Mouse (Mus musculus) layer of hippocampus, postnatal 25 days (tissue): Measurements from ENCODE around the gene Apln. TPM values are rescaled to one million over a fixed set of nuclear protein-coding genes. Genes with fewer than 3 reads are reported as not detected.

Source experiments
- DNase-seq, 2 experiments: peaks; one replicate each; pipeline ENCODE4 v3.0.0; 2022; ENCODE audit warnings: mixed read lengths in 2 of 2, low spot score in 1 of 2; ENCODE audit errors: extremely low spot score in 1 of 2
- total RNA-seq, 2 experiments: library from RNA; stranded (reverse); gene quantifications; 2 replicates each; pipeline ENCODE4 v1.2.3; 2021

Apln gene
- total RNA-seq, 2 experiments from 2014 or later, result 9.6 to 16.7 TPM

DNA sequence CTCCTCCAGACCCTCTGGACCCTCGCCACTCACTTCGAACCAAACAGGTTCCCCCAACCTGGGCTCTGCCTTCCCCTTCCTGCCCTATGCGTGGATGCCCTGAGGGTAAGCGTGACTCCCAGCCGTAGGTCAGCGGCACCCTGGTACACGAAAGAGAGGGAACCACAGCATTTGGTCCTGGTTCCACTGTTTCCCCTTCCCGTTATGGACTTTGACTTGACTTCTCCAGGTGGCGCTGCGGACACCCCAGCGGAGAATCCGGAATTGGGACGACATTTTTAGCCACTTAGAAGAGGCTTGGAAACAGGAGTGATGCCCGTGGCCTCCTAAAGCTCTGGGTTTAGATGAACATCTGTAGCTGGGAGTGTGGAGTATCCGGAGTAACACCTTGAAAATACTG is 15.3 kb downstream of the Apln start:
- DNase-seq, result no peak

DNA sequence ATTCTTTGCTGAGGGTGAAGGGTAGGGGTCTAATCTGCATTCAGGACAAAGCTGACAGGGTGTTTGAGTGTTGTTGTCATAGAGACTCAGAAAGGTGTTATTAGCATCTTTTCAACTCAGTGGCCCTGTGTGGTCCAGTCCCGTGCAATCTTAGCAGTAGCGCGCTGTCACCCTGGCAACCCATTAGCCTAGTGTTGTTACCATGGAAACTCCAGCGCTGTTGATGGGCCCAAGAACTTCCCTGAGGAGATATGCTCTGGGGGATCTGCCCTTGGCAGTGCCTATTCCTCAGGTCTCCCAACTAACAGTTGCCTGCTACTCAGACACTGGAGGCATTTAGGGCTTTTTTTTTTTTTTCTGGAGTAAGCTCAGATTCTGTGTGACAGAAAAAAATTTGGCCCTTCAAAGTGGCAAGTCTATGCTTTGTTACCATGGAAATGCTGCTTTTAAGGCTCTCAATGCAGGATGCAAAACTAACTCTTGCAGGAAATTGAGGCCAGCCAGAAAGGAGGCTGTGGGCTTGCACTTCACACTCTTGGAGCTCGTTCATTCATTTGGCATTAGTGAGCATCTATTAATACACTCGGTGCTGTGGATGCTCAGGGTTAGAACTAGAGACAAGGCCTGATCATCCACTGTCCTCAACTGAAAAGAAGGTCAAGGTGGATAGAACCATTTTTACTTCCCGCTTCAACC is 17.6 kb downstream of the Apln start:
- peak in 1 of 2 experiments; percentile 39 for DNase-seq

DNA sequence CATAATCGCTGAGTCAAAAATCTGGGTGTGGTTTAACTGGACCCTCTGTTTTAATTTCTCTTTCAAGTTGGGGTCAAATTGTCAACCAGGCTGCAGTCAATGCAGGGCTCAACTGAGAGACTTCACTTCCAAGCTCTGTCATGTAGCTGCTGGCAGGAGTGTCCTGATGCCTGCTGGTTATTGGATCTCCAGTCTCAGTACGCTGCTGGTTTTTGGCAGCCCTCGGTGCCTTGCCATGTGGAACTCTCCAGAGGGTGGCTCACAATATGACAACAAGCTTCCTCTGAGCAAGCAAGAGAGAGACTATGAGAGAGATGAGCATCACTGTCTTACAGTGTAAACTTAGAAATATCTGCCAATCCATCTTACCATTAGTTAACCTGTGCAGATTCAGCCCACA is 23.0 kb downstream of the Apln start:
- no peak for DNase-seq

DNA sequence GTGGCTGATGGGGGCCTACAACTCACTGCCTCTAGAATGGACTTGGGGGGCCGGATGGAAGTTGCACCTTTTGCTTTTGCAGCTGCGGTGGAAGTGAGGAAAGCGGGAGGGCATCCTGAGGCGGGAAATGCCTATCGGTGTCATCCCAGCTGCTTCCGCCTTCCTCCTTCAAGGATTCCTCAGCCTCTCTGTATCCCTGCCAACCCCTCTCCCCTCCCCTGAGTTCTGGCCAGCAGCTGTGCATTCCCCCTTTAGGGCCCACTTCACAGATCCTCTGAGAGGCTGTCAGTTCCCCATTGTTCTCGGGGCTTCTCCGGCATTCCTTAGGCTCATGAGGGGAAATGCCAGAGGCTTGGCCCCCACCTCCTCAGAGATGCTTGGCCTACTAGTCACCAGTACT is 28.6 kb downstream of the Apln start:
- DNase-seq, result no peak

DNA sequence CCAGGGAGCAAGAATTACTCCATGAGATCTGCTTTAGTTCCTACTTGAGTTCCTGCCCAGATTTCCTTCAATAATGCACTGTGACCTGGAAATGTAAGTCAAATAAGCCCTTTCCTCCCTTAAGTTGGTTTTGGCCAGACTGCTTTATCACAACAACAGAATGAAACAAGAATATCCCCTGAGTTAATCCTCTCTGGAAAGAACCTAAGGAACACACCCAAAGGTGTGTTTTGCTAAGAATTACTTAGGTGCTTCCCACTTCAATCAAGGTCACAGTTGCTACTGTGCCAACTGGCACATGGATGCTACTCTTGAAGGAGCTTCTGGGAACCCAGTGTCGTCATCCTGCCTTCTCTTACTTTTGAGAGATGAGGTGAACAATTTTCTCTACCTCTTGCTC is 29.9 kb downstream of the Apln start:
- no peak for DNase-seq

DNA sequence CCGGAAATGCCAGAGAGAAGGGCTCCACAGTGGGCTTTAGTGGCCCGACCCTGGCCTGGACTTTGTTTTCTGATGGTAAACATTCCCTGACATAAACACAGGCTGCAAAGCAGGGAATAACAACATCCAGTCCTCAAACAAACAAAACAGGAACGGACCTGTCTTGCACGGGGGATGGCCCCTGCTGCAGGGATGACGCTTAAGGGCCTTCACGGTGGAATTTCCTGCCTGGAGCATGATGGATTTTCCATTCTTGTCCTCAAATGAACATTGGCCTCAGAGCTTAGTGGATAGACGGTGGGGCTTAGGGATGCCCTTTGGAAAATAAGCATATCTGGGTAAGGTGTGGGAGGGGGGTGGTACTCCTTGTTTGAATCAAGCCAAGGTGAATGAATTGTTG is 33.5 kb downstream of the Apln start:
- no peak for DNase-seq

DNA sequence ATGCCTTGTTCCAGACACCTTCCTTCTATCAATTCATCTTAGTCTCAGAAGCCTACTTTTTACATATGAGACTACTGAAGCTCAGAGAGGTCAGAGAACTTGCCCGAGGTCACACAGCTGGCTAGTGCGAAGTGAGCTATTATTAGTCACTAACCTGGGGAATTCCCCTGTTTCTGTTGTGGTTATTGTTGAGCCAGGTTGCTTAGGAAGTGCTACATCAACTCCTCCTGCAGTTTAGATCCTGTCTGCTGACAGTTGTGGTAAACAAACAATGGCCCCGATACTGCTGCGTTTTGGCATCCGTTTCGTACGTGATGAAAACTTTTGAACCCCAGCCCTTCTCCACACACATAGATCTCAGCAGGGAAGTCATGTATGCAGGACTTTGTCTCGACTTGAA is 36.2 kb downstream of the Apln start:
- DNase-seq, result no peak

DNA sequence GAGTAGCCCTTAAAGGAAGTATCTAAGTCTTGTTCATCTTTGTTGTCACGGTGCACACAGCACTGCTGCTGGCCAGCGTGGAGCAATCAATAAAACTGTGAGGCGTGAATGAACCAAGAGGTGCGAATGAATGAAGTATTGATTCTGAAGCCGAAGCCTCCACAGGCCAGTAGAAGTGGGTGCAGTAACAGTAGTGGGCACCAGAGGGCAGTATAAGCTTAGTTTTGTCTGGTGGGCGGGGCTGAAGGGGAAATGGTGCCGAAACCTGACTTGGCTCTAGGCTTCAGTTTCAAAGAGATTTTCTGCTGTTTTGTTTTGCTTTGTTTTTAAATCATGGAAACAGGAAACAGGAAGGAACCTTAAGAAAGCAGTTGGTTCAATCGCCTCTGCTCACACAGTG is 42.0 kb downstream of the Apln start:
- DNase-seq, result peak; percentile 60 to 91

DNA sequence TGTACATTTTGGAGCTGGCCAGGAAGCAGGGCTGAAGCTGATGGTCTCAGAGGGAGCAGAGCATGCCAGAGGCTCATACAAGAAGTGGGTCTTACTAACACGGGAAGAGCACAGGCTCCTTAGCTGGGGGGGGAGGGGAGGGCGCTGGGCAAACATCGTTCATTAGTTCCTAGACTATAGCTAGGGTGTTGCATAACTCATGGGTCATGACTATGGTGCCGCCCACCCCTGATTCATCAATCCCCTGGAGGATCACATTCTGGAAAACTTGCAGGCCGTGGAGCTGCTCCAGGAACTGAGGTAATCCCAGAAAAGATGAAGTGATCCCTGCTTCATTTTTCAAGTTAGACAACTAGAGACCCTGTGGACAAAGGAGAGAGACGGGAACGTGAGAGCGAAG is 46.6 kb downstream of the Apln start:
- no peak for DNase-seq

DNA sequence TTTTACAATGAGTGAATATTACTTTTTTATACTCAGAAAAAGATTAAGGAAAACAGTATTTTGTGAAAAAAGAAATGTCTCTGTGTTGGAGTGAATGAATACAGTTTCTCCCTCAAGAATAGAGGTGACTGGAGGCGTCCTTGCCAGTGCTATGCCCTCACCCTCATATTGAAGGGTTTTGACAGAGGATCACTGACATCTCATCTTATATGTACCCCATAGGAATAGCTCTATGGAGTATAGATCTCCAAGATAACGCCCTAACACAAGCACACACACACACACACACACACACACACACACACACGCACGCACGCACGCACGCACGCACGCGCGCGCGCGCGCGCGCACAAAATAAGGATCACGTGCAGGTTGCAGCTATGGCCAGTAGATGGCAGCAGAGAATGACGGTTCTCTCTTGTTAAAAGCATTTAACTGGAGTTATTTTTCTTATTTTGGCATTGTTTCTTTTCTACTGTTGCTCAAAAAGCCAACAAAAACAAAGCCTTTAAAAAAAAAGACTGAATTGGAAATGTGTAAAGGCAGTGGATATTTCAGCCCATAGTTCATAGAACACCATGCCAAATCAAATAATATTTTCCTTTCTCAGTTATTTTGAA is 49.5 kb downstream of the Apln start:
- peak in 1 of 2 experiments; percentile 55 for DNase-seq

DNA sequence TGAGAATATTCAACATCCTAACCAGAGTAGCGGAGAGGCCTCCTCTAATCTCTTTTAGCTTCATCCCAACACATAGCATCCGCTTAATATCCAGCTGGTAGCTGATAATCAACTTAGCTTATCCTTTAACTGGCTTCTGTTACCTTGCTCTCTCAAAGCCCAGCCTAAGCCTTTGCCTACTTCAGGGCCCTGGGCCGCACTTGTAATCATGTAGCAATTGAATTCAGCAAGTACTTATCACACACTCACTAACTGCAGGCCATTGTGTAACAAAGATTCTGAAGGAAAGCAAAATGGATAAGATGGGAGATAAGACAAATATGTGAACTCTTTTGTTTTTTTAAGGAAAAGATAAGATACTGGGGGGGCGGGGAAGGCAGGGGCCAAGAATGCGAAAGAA is 57.6 kb downstream of the Apln start:
- no peak for DNase-seq

DNA sequence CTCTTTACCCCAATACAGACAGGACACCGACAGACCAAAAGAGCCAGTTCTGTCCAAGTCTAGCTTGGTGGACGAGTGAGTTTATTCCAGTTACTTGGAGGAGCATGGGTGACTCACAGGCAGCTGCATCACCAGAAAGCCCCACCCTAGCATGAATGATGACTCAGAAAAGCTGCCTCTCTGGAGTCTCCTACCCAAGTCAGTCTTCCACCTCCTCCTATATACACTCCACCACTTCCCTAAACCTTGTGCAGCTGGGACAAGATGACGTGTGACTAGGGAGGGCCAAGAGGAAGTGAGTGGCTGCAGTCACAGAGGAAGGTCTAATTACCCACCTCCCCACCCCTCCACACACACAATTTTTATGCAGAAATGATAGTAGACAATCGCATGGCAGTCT is 58.1 kb downstream of the Apln start:
- DNase-seq, result no peak

Other genes with a start within 250 kb of the Apln start
- gene Smarca1, start 141.9 kb downstream of the Apln start, total RNA-seq, result 10 to 100 TPM; 33.9 to 37.8 TPM
- gene Ocrl, start 122.5 kb downstream of the Apln start, total RNA-seq, result 10 to 100 TPM; 48.6 to 52.4 TPM
- gene Xpnpep2, start 73.9 kb upstream of the Apln start, total RNA-seq, result under 1 TPM; 0.35 to 0.59 TPM
- gene Sash3, start 111.6 kb upstream of the Apln start, total RNA-seq, result 1 to 10 TPM; 1.4 to 1.7 TPM
- gene Zdhhc9, start 174.0 kb upstream of the Apln start, total RNA-seq, result 10 to 100 TPM; 46.6 to 50.2 TPM
- gene Utp14a, start 222.0 kb upstream of the Apln start, total RNA-seq, result 10 to 100 TPM; 16.1 to 18.8 TPM